ENCODE assay signal across 9 mouse cellular contexts in the genomic region with DNA sequence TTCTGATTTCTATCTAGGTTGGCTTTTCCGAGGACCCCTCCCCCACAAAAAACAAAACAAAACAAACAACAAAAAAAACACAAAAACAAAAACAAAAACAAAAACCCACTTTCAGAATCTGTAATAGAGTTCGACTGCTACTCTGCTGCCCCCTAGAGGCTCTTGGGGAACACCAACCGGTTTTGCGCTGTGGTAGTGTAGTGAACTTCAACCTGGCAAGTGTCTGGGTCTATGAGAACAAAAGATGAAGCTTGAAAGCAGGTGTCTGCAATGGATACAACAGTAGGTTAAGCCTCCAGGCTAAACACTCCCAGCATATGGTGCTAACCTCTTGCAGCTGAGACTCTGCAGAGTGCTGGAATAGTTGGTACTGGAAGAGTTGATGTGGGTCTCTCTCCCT. TPM values are rescaled to one million over a fixed set of nuclear protein-coding genes. Genes with fewer than 3 reads are reported as not detected.
DNase-seq lines count a peak whose midpoint lies in the region; ATAC-seq and TF ChIP-seq lines count a peak whose summit lies in the region.
"Had no signal": no experiment of that assay in that cellular context is flagged by ENCODE, and none has a peak within 500 bp of the region (broad histone marks: within the 10 kb centered on the region; RNA-seq: fewer than 3 reads in every experiment).

No protein-coding gene starts in this region.

- TF ChIP-seq EP300 in liver, postnatal 0 days (IDR thresholded peaks at IDR 0.05; ENCODE audit: low read depth): no peak

- H3K4me2 ChIP-seq in liver, embryonic 11.5 days: no peak overlapping the region
- no peak overlapping the region for H3K4me2 ChIP-seq in hindbrain, postnatal 0 days (ENCODE audit: low read depth, low read length)
- no peak overlapping the region for H3K4me2 ChIP-seq in liver, postnatal 0 days (ENCODE audit: low read depth, low read length)
- H3K4me2 ChIP-seq: liver, embryonic 13.5 days had no signal

- no peak for ATAC-seq in liver, embryonic 11.5 days (replicated peaks; ENCODE audit: low FRiP score)
- 0 out of 2 replicates have a peak, but pooled peaks have one; percentile 58 for ATAC-seq in hindbrain, postnatal 0 days
- no peak for ATAC-seq in liver, postnatal 0 days
- ATAC-seq in inflammation-experienced regulatory T-cells, adult 6 months: no peak

- no peak overlapping the region for H3K4me3 ChIP-seq in liver, embryonic 11.5 days (ENCODE audit: low read depth, low read length)
- no peak overlapping the region for H3K4me3 ChIP-seq in hindbrain, postnatal 0 days (ENCODE audit: low read length)
- H3K4me3 ChIP-seq in liver, postnatal 0 days (ENCODE audit: low read depth, low read length): no peak overlapping the region
- H3K4me3 ChIP-seq: liver, embryonic 13.5 days had no signal

- no peaks in the 10 kb centered on the region for H3K4me1 ChIP-seq in liver, embryonic 11.5 days (replicated peaks; ENCODE audit: control insufficient read depth, insufficient read depth, low read length)
- no peaks in the 10 kb centered on the region for H3K4me1 ChIP-seq in hindbrain, postnatal 0 days (ENCODE audit: insufficient read depth, low read length)
- H3K4me1 ChIP-seq in liver, postnatal 0 days (ENCODE audit: insufficient read depth): no peaks in the 10 kb centered on the region
- H3K4me1 ChIP-seq: liver, embryonic 13.5 days had no signal

- 3% methylated on average over 4 of the region's 4 CpGs for WGBS in liver, embryonic 11.5 days
- 3% methylated on average over 4 of the region's 4 CpGs for WGBS in hindbrain, postnatal 0 days
- 2% methylated on average over 4 of the region's 4 CpGs for WGBS in liver, postnatal 0 days (ENCODE audit: insufficient replicate concordance)

- TF ChIP-seq CTCF in hindbrain, postnatal 0 days (IDR thresholded peaks at IDR 0.05; ENCODE audit: low read depth): peak; percentile 83
- TF ChIP-seq CTCF in liver, postnatal 0 days (IDR thresholded peaks at IDR 0.05; ENCODE audit: low read depth): peak; percentile 64

- peak; percentile 18 for DNase-seq in liver
- DNase-seq in liver, embryonic 11.5 days (ENCODE audit: low spot score): no peak
- peak; percentile 36 for DNase-seq in adrenal gland, postnatal 14 days
- DNase-seq in embryo, embryonic 10.5 days (ENCODE audit: low spot score): peak; percentile 82
- DNase-seq in hindbrain, postnatal 0 days (ENCODE audit: low spot score): peak; percentile 86
- DNase-seq in liver, postnatal 0 days: peak; percentile 30
- DNase-seq in right cerebral cortex, postnatal 14 days: peak; percentile 40
- DNase-seq: liver, embryonic 13.5 days had no signal

- H3K9me3 ChIP-seq in liver, embryonic 11.5 days (ENCODE audit: control insufficient read depth, low read length): no peaks in the 10 kb centered on the region
- H3K9me3 ChIP-seq in hindbrain, postnatal 0 days (ENCODE audit: low read length): no peaks in the 10 kb centered on the region
- no peaks in the 10 kb centered on the region for H3K9me3 ChIP-seq in liver, postnatal 0 days (ENCODE audit: low read length)

- H3K36me3 ChIP-seq in liver, embryonic 11.5 days (ENCODE audit: control insufficient read depth, insufficient read depth, low read length): no peaks in the 10 kb centered on the region
- H3K36me3 ChIP-seq in hindbrain, postnatal 0 days (ENCODE audit: insufficient read depth, low read length): no peaks in the 10 kb centered on the region
- no peaks in the 10 kb centered on the region for H3K36me3 ChIP-seq in liver, postnatal 0 days (replicated peaks; ENCODE audit: insufficient read depth, low read length)
- H3K36me3 ChIP-seq: liver, embryonic 13.5 days had no signal

- no peak overlapping the region for H3K9ac ChIP-seq in liver, embryonic 11.5 days (ENCODE audit: low read depth, low read length)
- H3K9ac ChIP-seq in hindbrain, postnatal 0 days (replicated peaks; ENCODE audit: low read length): no peak overlapping the region
- H3K9ac ChIP-seq in liver, postnatal 0 days (replicated peaks): no peak overlapping the region
- H3K9ac ChIP-seq: liver, embryonic 13.5 days had no signal

- no peaks in the 10 kb centered on the region for H3K27me3 ChIP-seq in liver, embryonic 11.5 days (replicated peaks; ENCODE audit: control insufficient read depth, insufficient read depth, low read length)
- H3K27me3 ChIP-seq in hindbrain, postnatal 0 days (ENCODE audit: insufficient read depth, low read length): no peaks in the 10 kb centered on the region
- no peaks in the 10 kb centered on the region for H3K27me3 ChIP-seq in liver, postnatal 0 days (ENCODE audit: insufficient read depth, low read length)
- H3K27me3 ChIP-seq: liver, embryonic 13.5 days had no signal

- no peak overlapping the region for H3K27ac ChIP-seq in liver, embryonic 11.5 days (ENCODE audit: low read depth, low read length)
- no peak overlapping the region for H3K27ac ChIP-seq in hindbrain, postnatal 0 days
- no peak overlapping the region for H3K27ac ChIP-seq in liver, postnatal 0 days (ENCODE audit: low read depth)
- H3K27ac ChIP-seq: liver, embryonic 13.5 days had no signal

RNA-seq across cellular contexts. Expression of gene Fgf12, which starts 40.2 kb away (rescaled TPM):
- 1.3 and 1.4 TPM in 2 replicates for polyA plus RNA-seq in liver, embryonic 11.5 days (2014; fragmentation: Nextera tagmentation; extraction: Ambion mirVana)
- total RNA-seq in adrenal gland, postnatal 14 days (2021): 2.7 and 4.3 TPM in 2 replicates
- 39.5 and 39.8 TPM in 2 replicates for total RNA-seq in hindbrain, postnatal 0 days (2014; rRNA removed)
- 65.2 and 70.4 TPM in 2 replicates for polyA plus RNA-seq in hindbrain, postnatal 0 days (2015; fragmentation: Nextera tagmentation; extraction: Ambion mirVana)
- 0.04 and 0.28 TPM in 2 replicates for polyA plus RNA-seq in liver, postnatal 0 days (2015; fragmentation: Nextera tagmentation; extraction: Ambion mirVana)
- polyA plus RNA-seq in inflammation-experienced regulatory T-cells, adult 6 months (2017; shearing (Covaris generic)): under 1 TPM in 1 of 3 experiments, not detected in 2; 0.30 TPM

Comparison
In these comparisons a context has a peak if more than half of its experiments do, and no peak if none do; other contexts are left out.
1. RNA of gene Fgf12, which starts 40.2 kb away (polyA plus RNA-seq): 65.2 to 70.4 TPM in hindbrain, postnatal 0 days; 1.3 to 1.4 TPM in liver, embryonic 11.5 days, 0.30 TPM in inflammation-experienced regulatory T-cells, adult 6 months and 0.04 to 0.28 TPM in liver, postnatal 0 days; every median in the first group is over 10 times any median in the second.